Mouse (Mus musculus): ENCODE measurements around the gene Mnd1. TPM values are rescaled to one million over a fixed set of nuclear protein-coding genes. Genes with fewer than 3 reads are reported as not detected.

Gene Mnd1
- polyA plus RNA-seq, 1 experiment: 0.09 TPM

- Histone ChIP-seq H3K36me3 (ENCODE audit: control insufficient read depth, insufficient read depth, low read length) (no peaks in the 10 kb centered on the region), H3K4me1 (ENCODE audit: control insufficient read depth, insufficient read depth, insufficient read length) (no peaks in the 10 kb centered on the region), H3K27ac (ENCODE audit: insufficient read depth, low read length) (no peak overlapping the region), H3K4me3 (ENCODE audit: extremely low read depth, insufficient read depth, insufficient read length) (no peak overlapping the region), H3K27me3 (ENCODE audit: control insufficient read depth, insufficient read depth, low read length) (no peaks in the 10 kb centered on the region)
- no peak for TF ChIP-seq CTCF (IDR thresholded peaks at IDR 0.05; ENCODE audit: extremely low read depth, insufficient read depth, insufficient read length, insufficient replicate concordance)
- 93% methylated on average over 7 of the region's 7 CpGs for WGBS
- DNase-seq (ENCODE audit: low read depth in 1 of 2, low spot score in 2 of 2): no peak
Measured at GRCm38 (mm10) chr3:84140947-84141346, 14.6 kb downstream of the Mnd1 start.

DNA sequence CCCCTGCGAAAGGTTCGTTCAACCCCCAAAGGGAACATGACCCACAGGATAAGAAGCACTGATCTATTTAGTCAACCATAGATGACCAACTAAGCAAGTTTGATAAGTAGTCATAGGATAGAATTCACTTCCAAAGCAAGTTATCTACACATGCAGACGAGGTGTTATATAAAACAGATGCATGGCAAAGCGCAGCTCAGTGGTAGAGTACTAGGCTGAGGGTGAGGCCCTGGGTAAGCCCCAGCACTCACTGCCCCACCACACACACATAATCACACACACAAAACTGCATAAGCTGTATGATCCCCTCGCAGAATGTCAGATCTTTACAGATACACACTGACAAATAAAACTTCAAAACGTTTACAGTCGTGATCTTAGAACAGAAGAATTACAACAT, 19.1 kb downstream of the Mnd1 start:
- H3K4me3 ChIP-seq (ENCODE audit: extremely low read depth, insufficient read depth, insufficient read length): no peak overlapping the region
- TF ChIP-seq POLR2A (IDR thresholded peaks at IDR 0.05; ENCODE audit: low read depth, low read length) (no peak), CTCF (IDR thresholded peaks at IDR 0.05; ENCODE audit: extremely low read depth, insufficient read depth, insufficient read length, insufficient replicate concordance) (no peak)
- no peaks in the 10 kb centered on the region for H3K4me1 ChIP-seq (ENCODE audit: control insufficient read depth, insufficient read depth, insufficient read length)
- no peaks in the 10 kb centered on the region for H3K36me3 ChIP-seq (ENCODE audit: control insufficient read depth, insufficient read depth, low read length)
- 86% methylated on average over 7 of the region's 7 CpGs for WGBS
- DNase-seq (ENCODE audit: low read depth in 1 of 2, low spot score in 2 of 2): no peak
- H3K27ac ChIP-seq (ENCODE audit: insufficient read depth, low read length): no peak overlapping the region
- H3K27me3 ChIP-seq (ENCODE audit: control insufficient read depth, insufficient read depth, low read length): no peaks in the 10 kb centered on the region

- no peak for DNase-seq (ENCODE audit: low read depth in 1 of 2, low spot score in 2 of 2)
- H3K4me3 ChIP-seq (ENCODE audit: extremely low read depth, insufficient read depth, insufficient read length): no peak overlapping the region
Measured at GRCm38 (mm10) chr3:84135933-84136332, 19.7 kb downstream of the Mnd1 start.

GRCm38 (mm10) chr3:84135387-84135786, 20.2 kb downstream of the Mnd1 start:
- WGBS: 48% methylated on average over 9 of the region's 9 CpGs
- Histone ChIP-seq H3K4me1 (ENCODE audit: control insufficient read depth, insufficient read depth, insufficient read length) (no peaks in the 10 kb centered on the region), H3K4me3 (ENCODE audit: extremely low read depth, insufficient read depth, insufficient read length) (no peak overlapping the region), H3K27ac (ENCODE audit: insufficient read depth, low read length) (no peak overlapping the region), H3K27me3 (ENCODE audit: control insufficient read depth, insufficient read depth, low read length) (no peaks in the 10 kb centered on the region), H3K36me3 (ENCODE audit: control insufficient read depth, insufficient read depth, low read length) (no peaks in the 10 kb centered on the region)
- no peak for DNase-seq (ENCODE audit: low read depth in 1 of 2, low spot score in 2 of 2)
- TF ChIP-seq POLR2A (IDR thresholded peaks at IDR 0.05; ENCODE audit: low read depth, low read length) (no peak), CTCF (IDR thresholded peaks at IDR 0.05; ENCODE audit: extremely low read depth, insufficient read depth, insufficient read length, insufficient replicate concordance) (no peak)

More at GRCm38 (mm10) chr3:84135933-84136332, 19.7 kb downstream of the Mnd1 start:
- TF ChIP-seq CTCF (IDR thresholded peaks at IDR 0.05; ENCODE audit: extremely low read depth, insufficient read depth, insufficient read length, insufficient replicate concordance) (no peak), POLR2A (IDR thresholded peaks at IDR 0.05; ENCODE audit: low read depth, low read length) (no peak)
- Histone ChIP-seq H3K36me3 (ENCODE audit: control insufficient read depth, insufficient read depth, low read length) (no peaks in the 10 kb centered on the region), H3K27ac (ENCODE audit: insufficient read depth, low read length) (no peak overlapping the region), H3K4me1 (ENCODE audit: control insufficient read depth, insufficient read depth, insufficient read length) (no peaks in the 10 kb centered on the region), H3K27me3 (ENCODE audit: control insufficient read depth, insufficient read depth, low read length) (no peaks in the 10 kb centered on the region)
- WGBS: 71% methylated on average over 6 of the region's 6 CpGs

- Histone ChIP-seq H3K27ac (ENCODE audit: insufficient read depth, low read length) (no peak overlapping the region), H3K36me3 (ENCODE audit: control insufficient read depth, insufficient read depth, low read length) (no peaks in the 10 kb centered on the region), H3K4me3 (ENCODE audit: extremely low read depth, insufficient read depth, insufficient read length) (no peak overlapping the region), H3K27me3 (ENCODE audit: control insufficient read depth, insufficient read depth, low read length) (no peaks in the 10 kb centered on the region), H3K4me1 (ENCODE audit: control insufficient read depth, insufficient read depth, insufficient read length) (peaks cover 3% of the 10 kb centered on the region; the same call in 1 of the 2 replicates)
- TF ChIP-seq POLR2A (IDR thresholded peaks at IDR 0.05; ENCODE audit: low read depth, low read length) (no peak), CTCF (IDR thresholded peaks at IDR 0.05; ENCODE audit: extremely low read depth, insufficient read depth, insufficient read length, insufficient replicate concordance) (no peak)
- DNase-seq (ENCODE audit: low read depth in 1 of 2, low spot score in 2 of 2): no peak
- WGBS: 84% methylated on average over 3 of the region's 3 CpGs
Measured at GRCm38 (mm10) chr3:84131369-84131768, 24.2 kb downstream of the Mnd1 start.

GRCm38 (mm10) chr3:84130776-84131175, 24.8 kb downstream of the Mnd1 start:
- no peak overlapping the region for H3K27ac ChIP-seq (ENCODE audit: insufficient read depth, low read length)
- no peaks in the 10 kb centered on the region for H3K27me3 ChIP-seq (ENCODE audit: control insufficient read depth, insufficient read depth, low read length)
- DNase-seq (ENCODE audit: low read depth in 1 of 2, low spot score in 2 of 2): no peak
- H3K4me3 ChIP-seq (ENCODE audit: extremely low read depth, insufficient read depth, insufficient read length): no peak overlapping the region
- TF ChIP-seq CTCF (IDR thresholded peaks at IDR 0.05; ENCODE audit: extremely low read depth, insufficient read depth, insufficient read length, insufficient replicate concordance) (no peak), POLR2A (IDR thresholded peaks at IDR 0.05; ENCODE audit: low read depth, low read length) (no peak)
- peaks cover 6% of the 10 kb centered on the region; the same call in 1 of the 2 replicates for H3K4me1 ChIP-seq (ENCODE audit: control insufficient read depth, insufficient read depth, insufficient read length)
- WGBS: 90% methylated on average over 5 of the region's 5 CpGs
- H3K36me3 ChIP-seq (ENCODE audit: control insufficient read depth, insufficient read depth, low read length): no peaks in the 10 kb centered on the region

GRCm38 (mm10) chr3:84128871-84129870, 26.4 kb downstream of the Mnd1 start:
- Histone ChIP-seq H3K27me3 (ENCODE audit: control insufficient read depth, insufficient read depth, low read length) (no peaks in the 10 kb centered on the region), H3K27ac (ENCODE audit: insufficient read depth, low read length) (no peak overlapping the region), H3K4me3 (ENCODE audit: extremely low read depth, insufficient read depth, insufficient read length) (no peak overlapping the region), H3K4me1 (ENCODE audit: control insufficient read depth, insufficient read depth, insufficient read length) (peaks cover 8% of the 10 kb centered on the region; the same call in 1 of the 2 replicates), H3K36me3 (ENCODE audit: control insufficient read depth, insufficient read depth, low read length) (no peaks in the 10 kb centered on the region)
- no peak for DNase-seq (ENCODE audit: low read depth in 1 of 2, low spot score in 2 of 2)
- TF ChIP-seq CTCF (IDR thresholded peaks at IDR 0.05; ENCODE audit: extremely low read depth, insufficient read depth, insufficient read length, insufficient replicate concordance): no peak
- TF ChIP-seq POLR2A (IDR thresholded peaks at IDR 0.05; ENCODE audit: low read depth, low read length): no peak
- 73% methylated on average over 11 of the region's 11 CpGs for WGBS

All from spleen, adult 2 months (tissue).